Mouse (Mus musculus) heart, postnatal 0 days (tissue): ENCODE results near the gene Dtymk. TPM values are rescaled to one million over a fixed set of nuclear protein-coding genes. Genes with fewer than 3 reads are reported as not detected.
A peak's percentile ranks its signal among the peaks of the same experiment; 100 is the strongest.

Experiments used
- ATAC-seq: fragments of 200-750 bp; cut with Nextera tagmentation; 2 replicates; pipeline ENCODE4 v1.8.0; 2017; ENCODE audit warnings: low read depth, moderate number of reproducible peaks, moderate library complexity; ENCODE audit not compliant: insufficient read depth
- DNase-seq: peaks from one replicate; pipeline ENCODE4 v3.0.0-alpha.2; 2016; ENCODE audit warnings: low spot score
- H3K27ac ChIP-seq: fragments of 300-500 bp; sonication (generic); 2 replicates; pipeline ENCODE4 v1.5.1; 2014; ENCODE audit warnings: low read depth, mild to moderate bottlenecking
- H3K27me3 ChIP-seq: fragments of 300-500 bp; sonication (generic); 2 replicates; pipeline ENCODE4 v1.6.1; 2014; ENCODE audit warnings: low read length, mixed read lengths; ENCODE audit not compliant: control insufficient read depth, insufficient read depth
- H3K36me3 ChIP-seq: fragments of 300-500 bp; sonication (generic); replicated peaks from 2 replicates; pipeline ENCODE4 v1.6.1; 2014; ENCODE audit warnings: low read length, mixed read lengths; ENCODE audit not compliant: control insufficient read depth, insufficient read depth
- H3K4me1 ChIP-seq: fragments of 300-500 bp; sonication (generic); 2 replicates; pipeline ENCODE4 v1.6.1; 2014; ENCODE audit warnings: antibody characterized with exemption; ENCODE audit not compliant: control insufficient read depth, insufficient read depth
- H3K4me2 ChIP-seq: fragments of 300-500 bp; sonication (generic); 2 replicates; pipeline ENCODE4 v1.6.1; 2014; ENCODE audit warnings: low read depth, mild to moderate bottlenecking, low read length, moderate library complexity
- H3K4me3 ChIP-seq: fragments of 300-500 bp; sonication (generic); 2 replicates; pipeline ENCODE4 v1.5.1; 2014; ENCODE audit warnings: low read depth, low read length
- H3K9ac ChIP-seq: fragments of 300-500 bp; sonication (generic); replicated peaks from 2 replicates; pipeline ENCODE4 v1.6.1; 2014; ENCODE audit warnings: low read depth, low read length, mixed read lengths
- H3K9me3 ChIP-seq: fragments of 300-500 bp; sonication (generic); replicated peaks from 2 replicates; pipeline ENCODE4 v1.6.1; 2016; ENCODE audit warnings: low read length; ENCODE audit not compliant: control insufficient read depth
- CTCF ChIP-seq: IDR thresholded peaks from 2 replicates; pipeline ENCODE4 v1.5.1; 2016; ENCODE audit warnings: antibody characterized with exemption, control low read depth, low read depth
- EP300 ChIP-seq: IDR thresholded peaks from 2 replicates; pipeline ENCODE4 v1.6.1; 2016; ENCODE audit warnings: antibody characterized with exemption, low read depth
- WGBS: fragments of 180-500 bp; shearing (Covaris S2); extraction: QIAGEN DNeasy Blood & Tissue Kit; methylation state at CpG from one replicate; pipeline ENCODE4 v1.1.7; 2014; 5-methylcytosine and 5-hydroxymethylcytosine counted together
- polyA plus RNA-seq: library from polyadenylated mRNA; unstranded; fragments of >200 nt; fragmentation: Nextera tagmentation; extraction: Ambion mirVana; gene quantifications from 2 replicates; pipeline ENCODE4 v1.2.1, GENCODE M21; 2015
- total RNA-seq: library from RNA; depleted of rRNA; stranded (reverse); fragments of >200 nt; gene quantifications from 2 replicates; pipeline ENCODE4 v1.2.3, GENCODE M21; 2014; ENCODE audit warnings: low replicate concordance; rRNA removed

Gene Dtymk
- total and polyA plus RNA-seq, 2 experiments from 2014 or later, result 58.7 to 86.7 TPM

DNA sequence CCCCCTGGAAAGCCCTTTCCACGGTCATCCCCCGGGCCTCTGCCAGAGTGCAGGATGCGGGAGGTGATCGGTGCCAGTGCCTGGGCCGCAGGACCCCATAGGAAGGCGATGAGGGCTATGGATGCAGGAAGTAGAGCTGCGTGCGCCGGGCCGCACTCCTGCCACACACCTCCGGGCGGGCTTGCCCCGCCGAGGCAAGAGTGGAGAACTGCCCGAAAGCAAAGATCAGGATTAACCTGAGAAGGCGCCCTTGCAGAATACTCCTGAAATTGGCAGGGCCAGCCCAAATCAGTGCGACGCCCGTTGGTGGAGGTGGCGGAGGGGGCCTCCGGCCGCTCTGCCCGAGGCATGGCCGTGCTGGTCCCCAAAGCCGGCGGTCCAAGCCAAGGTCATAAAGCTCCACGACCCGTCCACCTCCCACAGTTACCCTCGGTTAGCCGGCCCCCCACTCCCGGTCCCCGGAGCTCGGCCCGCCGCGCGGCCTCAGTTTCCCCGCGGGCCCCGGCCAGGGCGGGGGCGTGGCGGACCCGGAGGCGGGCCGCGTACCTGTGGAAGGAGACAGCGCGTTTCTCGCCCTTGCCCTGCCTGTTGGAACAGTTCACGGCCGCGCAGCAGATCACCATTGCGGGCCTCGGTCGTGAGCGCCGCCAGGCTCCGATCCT lies 47.7 kb downstream of the Dtymk start:
- Histone ChIP-seq H3K4me3 (peak overlapping the region; percentile 94), H3K9ac (peak overlapping the region; percentile 80), H3K9me3 (no peaks in the 10 kb centered on the region), H3K27ac (peak overlapping the region; percentile 87), H3K27me3 (no peaks in the 10 kb centered on the region), H3K4me2 (peak overlapping the region; percentile 67), H3K36me3 (peaks cover 17% of the 10 kb centered on the region), H3K4me1 (peaks cover 12% of the 10 kb centered on the region; the same call in 1 of the 2 replicates)
- TF ChIP-seq CTCF (no peak), EP300 (no peak)
- 0% methylated on average over 49 of the region's 59 CpGs for WGBS
- ATAC-seq, result peak; percentile 34
- DNase-seq, result no peak

- Histone ChIP-seq H3K9me3 (no peaks in the 10 kb centered on the region), H3K9ac (no peak within 1 kb of the TSS), H3K4me3 (no peak within 1 kb of the TSS), H3K4me2 (no peak within 1 kb of the TSS), H3K36me3 (peaks cover 24% of the 10 kb centered on the region), H3K27me3 (no peaks in the 10 kb centered on the region), H3K4me1 (peaks cover 12% of the 10 kb centered on the region; the same call in 1 of the 2 replicates), H3K27ac (no peak within 1 kb of the TSS)
- DNase-seq (no peak), ATAC-seq (no peak)
- TF ChIP-seq CTCF (no peak), EP300 (no peak)
- 84% methylated on average over 6 of the region's 6 CpGs for WGBS
Observed at GRCm38 (mm10) chr1:93751290-93751689, 50.4 kb downstream of the Dtymk start, which contains the start of gene Atg4b. Atg4b (plus strand) TSS chr1:93751500.

GRCm38 (mm10) chr1:93748539-93748938 lies 53.2 kb downstream of the Dtymk start:
- WGBS, result 88% methylated on average over 1 of the region's 1 CpGs
- Histone ChIP-seq H3K4me2 (no peak overlapping the region), H3K27me3 (no peaks in the 10 kb centered on the region), H3K4me3 (no peak overlapping the region), H3K27ac (no peak overlapping the region), H3K9ac (no peak overlapping the region), H3K36me3 (peaks cover 24% of the 10 kb centered on the region), H3K4me1 (0 out of 2 replicates have a peak, but pooled peaks cover 5% of the 10 kb centered on the region), H3K9me3 (no peaks in the 10 kb centered on the region)
- ATAC-seq, result no peak
- no peak for DNase-seq
- no peak for TF ChIP-seq EP300
- no peak for TF ChIP-seq CTCF

- TF ChIP-seq CTCF (no peak), EP300 (no peak)
Observed at GRCm38 (mm10) chr1:93746179-93746578, 55.6 kb downstream of the Dtymk start.

DNA sequence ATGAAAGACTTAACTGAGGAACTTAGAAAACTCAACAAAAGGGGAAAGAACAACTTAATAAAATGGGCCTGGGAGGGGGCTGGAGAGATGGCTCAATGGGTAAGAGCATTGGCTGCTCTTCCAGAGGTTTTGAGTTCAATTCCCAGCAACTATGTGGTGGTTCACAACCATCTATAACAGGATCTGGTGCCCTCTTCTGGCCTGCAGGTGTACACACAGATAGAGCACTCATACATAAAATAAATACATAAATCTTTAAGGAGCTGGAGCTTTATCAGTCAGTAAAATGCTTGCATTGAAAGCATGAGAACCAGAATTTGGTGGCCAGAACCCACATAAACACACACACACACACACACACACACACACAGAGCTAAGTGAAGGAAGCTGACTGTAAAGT lies 58.8 kb downstream of the Dtymk start:
- H3K9me3 ChIP-seq, result no peaks in the 10 kb centered on the region
- no peak overlapping the region for H3K4me3 ChIP-seq
- no peak overlapping the region for H3K4me2 ChIP-seq
- TF ChIP-seq CTCF (peak; percentile 20; the same call in 1 of the 2 replicates), EP300 (no peak)
- no peak overlapping the region for H3K27ac ChIP-seq
- H3K27me3 ChIP-seq, result no peaks in the 10 kb centered on the region
- H3K4me1 ChIP-seq, result peaks cover 13% of the 10 kb centered on the region
- no peaks in the 10 kb centered on the region for H3K36me3 ChIP-seq
- no peak overlapping the region for H3K9ac ChIP-seq
- ATAC-seq (no peak), DNase-seq (no peak)

More at GRCm38 (mm10) chr1:93746179-93746578, 55.6 kb downstream of the Dtymk start:
- no peak for DNase-seq
- peaks cover 13% of the 10 kb centered on the region for H3K4me1 ChIP-seq
- H3K27me3 ChIP-seq, result no peaks in the 10 kb centered on the region
- H3K9ac ChIP-seq, result no peak overlapping the region
- no peak overlapping the region for H3K4me3 ChIP-seq
- 58% methylated on average over 5 of the region's 5 CpGs for WGBS
- no peak for ATAC-seq
- no peak overlapping the region for H3K4me2 ChIP-seq
- H3K36me3 ChIP-seq, result peaks cover 24% of the 10 kb centered on the region
- H3K9me3 ChIP-seq, result no peaks in the 10 kb centered on the region
- H3K27ac ChIP-seq, result no peak overlapping the region

Other genes with a start within 250 kb of the Dtymk start
- gene Stk25, start 143.3 kb downstream of the Dtymk start, total RNA-seq, result 134 and 174 TPM in 2 replicates
- gene Stk25, start 143.3 kb downstream of the Dtymk start, polyA plus RNA-seq, result 107 and 108 TPM in 2 replicates
- 50.8 and 61.5 TPM in 2 replicates for gene Bok, start 116.3 kb downstream of the Dtymk start, total RNA-seq
- gene Bok, start 116.3 kb downstream of the Dtymk start, polyA plus RNA-seq, result 25.6 and 27.6 TPM in 2 replicates
- 22.3 and 47.8 TPM in 2 replicates for gene Atg4b, start 50.4 kb downstream of the Dtymk start, total RNA-seq
- 50.3 and 61.1 TPM in 2 replicates for gene Atg4b, start 50.4 kb downstream of the Dtymk start, polyA plus RNA-seq
- gene Thap4, start 47.1 kb downstream of the Dtymk start, total RNA-seq, result 57.2 and 81.4 TPM in 2 replicates
- 53.9 and 56.7 TPM in 2 replicates for gene Thap4, start 47.1 kb downstream of the Dtymk start, polyA plus RNA-seq
- gene Ing5, start 2.0 kb upstream of the Dtymk start, total RNA-seq, result 5.1 and 9.9 TPM in 2 replicates
- gene Ing5, start 2.0 kb upstream of the Dtymk start, polyA plus RNA-seq, result 5.8 and 6.4 TPM in 2 replicates
- gene D2hgdh, start 23.0 kb upstream of the Dtymk start, total RNA-seq, result 23.8 and 32.0 TPM in 2 replicates
- 13.9 and 15.4 TPM in 2 replicates for gene D2hgdh, start 23.0 kb upstream of the Dtymk start, polyA plus RNA-seq
- not detected in 2 replicates for gene Gal3st2, start 59.4 kb upstream of the Dtymk start, total RNA-seq
- 0.07 TPM in 1 of 2 replicates, not detected in the other for gene Gal3st2, start 59.4 kb upstream of the Dtymk start, polyA plus RNA-seq
- 0.73 TPM in 1 of 2 replicates, not detected in the other for gene Gal3st2b, start 116.4 kb upstream of the Dtymk start, total RNA-seq
- 0.10 and 0.12 TPM in 2 replicates for gene Gal3st2b, start 116.4 kb upstream of the Dtymk start, polyA plus RNA-seq
- gene Gal3st2c, start 188.6 kb upstream of the Dtymk start, total RNA-seq, result 0.43 and 0.99 TPM in 2 replicates
- 0.14 and 0.19 TPM in 2 replicates for gene Gal3st2c, start 188.6 kb upstream of the Dtymk start, polyA plus RNA-seq
- not detected in 2 replicates for gene Neu4, start 218.5 kb upstream of the Dtymk start, total RNA-seq
- not detected in 2 replicates for gene Neu4, start 218.5 kb upstream of the Dtymk start, polyA plus RNA-seq